Mouse (Mus musculus) testis, adult 2 months (tissue): ENCODE data around the gene B830017H08Rik.

Experiments
- CTCF ChIP-seq: fragments of 200-500 bp; IDR thresholded peaks from 2 replicates; pipeline ENCODE4 v1.5.1; 2012; ENCODE audit warnings: low read depth, mild to moderate bottlenecking, inconsistent platforms, low read length, moderate library complexity; ENCODE audit not compliant: control insufficient read depth, insufficient read depth, insufficient replicate concordance
- POLR2A ChIP-seq: fragments of 200-500 bp; IDR thresholded peaks from 2 replicates; pipeline ENCODE4 v1.6.1; 2012; ENCODE audit warnings: low read depth, mild to moderate bottlenecking, inconsistent platforms, low read length, moderate library complexity; ENCODE audit not compliant: control insufficient read depth

GRCm38 (mm10) chr16:17842437-17842836 is 9.5 kb downstream of the B830017H08Rik start:
- TF ChIP-seq POLR2A (no peak), CTCF (no peak)
